Mouse (Mus musculus) C2C12 (cell line): ENCODE measurements around the gene Olfr96.
"Not testable (repeated sequence)": the region's sequence is repeated elsewhere in the genome, so short reads cannot be mapped to it uniquely, and the experiment has no call there.

Experiments
- CEBPB ChIP-seq: IDR thresholded peaks from one replicate; pipeline ENCODE4 v1.6.1; 2011; ENCODE audit warnings: low read depth, mild to moderate bottlenecking, control low read depth, moderate library complexity
- CTCF ChIP-seq: IDR thresholded peaks from one replicate; pipeline ENCODE4 v1.5.1; 2011; ENCODE audit not compliant: control insufficient read depth, insufficient read depth, insufficient read length
- MAX ChIP-seq: IDR thresholded peaks from one replicate; pipeline ENCODE4 v1.6.1; 2011; ENCODE audit warnings: mild to moderate bottlenecking, control low read depth
- MYOD1 ChIP-seq: IDR thresholded peaks from one replicate; pipeline ENCODE4 v1.6.1; 2011; ENCODE audit warnings: low read depth; ENCODE audit not compliant: control insufficient read depth, insufficient read length
- MYOG ChIP-seq: IDR thresholded peaks from one replicate; pipeline ENCODE4 v1.6.1; 2011; ENCODE audit not compliant: control insufficient read depth, insufficient read length; ENCODE audit errors: extremely low read depth
- USF1 ChIP-seq: IDR thresholded peaks from one replicate; pipeline ENCODE4 v1.6.1; 2011; ENCODE audit warnings: low read depth, mild to moderate bottlenecking, control low read depth, moderate library complexity

GRCm38 (mm10) chr17:37237230-37237629, 17.3 kb downstream of the Olfr96 start, which contains the start of gene Olfr97:
- TF ChIP-seq CTCF, MYOG, USF1, CEBPB, MAX, MYOD1: not testable (repeated sequence)
